Mouse (Mus musculus): ENCODE measurements around the gene Arvcf. TPM values are rescaled to one million over a fixed set of nuclear protein-coding genes. Genes with fewer than 3 reads are reported as not detected.

Arvcf gene
- polyA plus RNA-seq (2012; rRNA removed) = 15.6 and 17.3 TPM in 2 replicates

DNA sequence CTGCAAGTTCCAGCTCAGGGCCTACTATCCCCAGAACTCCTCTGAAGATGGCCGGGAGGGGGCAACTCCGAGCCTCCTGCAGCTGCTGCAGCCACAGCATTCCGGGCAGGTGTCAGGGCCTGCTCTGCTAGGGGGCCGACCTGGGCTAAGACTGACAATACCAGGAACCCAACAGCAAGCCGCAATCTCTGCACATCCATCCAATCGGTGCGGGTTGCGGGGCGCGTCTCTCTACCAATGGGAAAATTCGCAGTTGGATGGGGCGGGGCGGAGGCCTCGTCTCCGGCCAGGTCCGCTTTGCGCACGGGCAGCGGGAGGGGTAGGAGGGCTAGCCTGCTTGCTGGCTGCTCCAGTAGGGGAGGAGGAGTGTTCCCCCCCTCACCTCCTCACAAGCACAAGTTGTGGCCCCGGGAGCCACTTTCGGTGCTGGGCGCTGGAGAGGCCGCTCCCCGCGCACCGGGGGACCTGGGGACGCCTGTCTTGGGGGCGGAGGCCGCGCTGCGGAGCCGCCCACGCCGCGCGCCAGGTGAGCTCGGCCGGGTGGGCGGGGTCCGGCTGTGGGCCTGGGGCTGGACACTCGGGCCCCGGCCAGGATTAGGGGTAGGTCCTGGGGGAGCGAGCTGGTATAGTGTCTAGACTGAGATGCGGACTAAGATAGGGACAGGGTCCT lies at the start of gene Arvcf, which contains the start of gene Tango2:
Gene Arvcf (plus strand): TSS at position 252 of the 670 bp plus-strand sequence.
Gene Tango2 (minus strand): TSS at position 173 of the 670 bp plus-strand sequence.
- peak; percentile 81 for DNase-seq (ENCODE audit: low spot score)

DNA sequence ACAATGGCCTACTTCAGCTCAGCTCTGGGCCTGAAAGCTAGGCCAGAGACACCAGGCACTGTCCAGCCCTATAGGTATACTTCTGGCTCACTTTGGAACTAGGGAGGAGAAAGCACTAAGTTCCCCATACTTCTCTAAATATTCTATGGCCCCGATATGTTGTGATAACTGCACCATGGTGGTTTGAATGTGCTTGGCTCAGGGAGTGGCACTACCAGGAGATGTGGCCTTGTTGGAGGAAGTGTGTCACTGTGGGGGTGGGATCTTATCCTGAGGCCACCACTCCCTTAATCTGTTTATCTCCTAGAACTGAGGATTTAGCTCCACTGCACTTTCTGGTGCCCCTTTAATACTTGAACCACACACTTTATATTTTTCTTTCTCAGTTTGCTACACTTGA lies 39.8 kb upstream of the Arvcf start:
- no peak for DNase-seq (ENCODE audit: low spot score)

DNA sequence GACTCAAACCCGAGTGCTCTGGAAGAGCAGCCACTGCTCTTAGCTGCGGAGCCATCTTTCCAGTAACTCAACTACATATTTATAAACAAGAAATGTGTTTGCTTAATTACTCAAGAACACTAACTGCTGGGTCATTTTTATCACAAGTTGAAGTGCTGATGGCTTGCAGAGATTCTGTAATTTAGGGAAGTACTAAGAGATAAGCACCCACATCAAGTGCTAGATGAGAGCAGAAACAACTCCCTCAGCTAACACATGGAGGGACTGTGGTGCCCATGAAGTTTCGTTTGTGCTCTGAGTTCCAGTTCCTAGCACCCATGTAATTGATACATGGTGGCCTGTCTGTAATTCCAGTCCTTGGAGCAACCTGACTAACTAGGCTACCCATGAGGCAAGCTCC lies 29.0 kb upstream of the Arvcf start:
- DNase-seq (ENCODE audit: low spot score) = no peak

DNA sequence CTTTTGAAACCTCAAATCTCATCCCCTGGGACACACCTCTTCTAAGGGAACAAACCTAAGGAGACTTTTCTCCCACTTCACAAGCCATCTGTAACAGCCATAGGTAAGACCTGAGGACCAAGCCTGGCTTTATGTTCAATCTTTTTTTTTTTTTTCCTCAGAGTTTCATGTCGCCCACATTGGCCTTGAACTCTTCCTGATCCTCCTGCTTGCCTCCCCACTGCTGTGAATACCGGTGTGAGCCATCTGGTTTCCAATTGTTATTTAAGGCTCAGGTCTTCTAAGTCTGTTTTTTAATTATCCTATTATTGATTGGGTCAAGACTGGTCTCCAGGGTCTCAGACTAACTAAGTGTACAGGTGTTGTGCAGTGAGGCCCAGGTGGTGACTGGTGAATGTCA lies 26.5 kb upstream of the Arvcf start:
- no peak for DNase-seq (ENCODE audit: low spot score)

DNA sequence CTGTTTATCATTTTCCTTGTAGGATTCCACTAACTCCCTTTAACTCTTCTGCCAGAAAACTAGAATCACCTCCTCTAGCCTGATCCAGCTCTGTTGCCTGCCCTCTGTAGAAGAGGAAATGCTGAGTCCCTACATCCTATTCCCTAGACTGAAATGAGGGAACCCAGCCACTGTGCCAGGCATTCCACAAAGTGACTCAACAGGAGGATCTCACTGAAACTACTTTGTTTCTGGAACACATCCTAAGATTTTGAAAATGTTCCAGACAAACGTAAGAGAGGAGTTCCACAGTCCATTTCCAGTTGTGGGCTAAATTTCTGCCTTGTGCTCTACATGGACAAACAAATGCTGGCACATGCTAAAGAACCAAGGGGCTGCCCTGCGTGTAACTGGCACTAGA lies 24.5 kb upstream of the Arvcf start:
- no peak for DNase-seq (ENCODE audit: low spot score)

DNA sequence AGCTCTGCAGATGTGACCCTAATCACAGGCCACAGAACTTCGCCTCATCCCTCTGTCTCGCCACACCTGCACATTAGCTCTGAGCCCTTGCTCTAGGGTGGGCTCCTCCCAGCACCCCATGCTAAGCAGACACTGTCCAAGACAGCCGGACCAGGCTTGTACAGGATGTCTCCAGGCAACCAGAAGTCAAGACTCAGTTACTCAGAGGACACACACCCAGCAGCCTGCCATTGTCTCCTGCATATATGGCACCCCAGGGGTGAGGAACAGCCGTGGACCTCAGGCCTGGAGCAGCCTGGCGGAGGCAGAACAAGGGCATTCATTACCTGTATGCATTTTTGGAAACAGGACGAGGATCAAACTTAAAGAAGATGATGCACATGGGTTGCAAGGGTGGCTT lies 24.0 kb upstream of the Arvcf start:
- DNase-seq (ENCODE audit: low spot score) = no peak

DNA sequence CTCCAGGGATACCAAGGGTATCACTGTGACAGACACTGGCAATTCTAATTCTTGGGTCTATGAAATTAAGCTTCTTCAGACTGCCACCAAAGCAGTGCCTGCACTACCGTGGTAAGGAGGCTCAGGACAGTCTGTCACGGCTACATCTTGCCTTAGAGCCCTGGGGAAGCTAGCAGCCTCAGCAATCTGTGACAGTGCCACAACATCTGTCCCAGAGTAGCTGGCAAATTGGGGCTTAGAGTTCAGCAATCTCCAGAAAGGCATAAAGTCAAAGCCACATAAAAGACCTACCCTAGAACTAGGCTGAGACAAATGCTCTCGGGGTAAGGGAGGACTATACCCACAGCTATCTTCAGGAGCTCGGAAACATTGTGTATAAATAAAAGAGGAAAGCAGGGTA lies 22.2 kb upstream of the Arvcf start:
- DNase-seq (ENCODE audit: low spot score) = no peak

DNA sequence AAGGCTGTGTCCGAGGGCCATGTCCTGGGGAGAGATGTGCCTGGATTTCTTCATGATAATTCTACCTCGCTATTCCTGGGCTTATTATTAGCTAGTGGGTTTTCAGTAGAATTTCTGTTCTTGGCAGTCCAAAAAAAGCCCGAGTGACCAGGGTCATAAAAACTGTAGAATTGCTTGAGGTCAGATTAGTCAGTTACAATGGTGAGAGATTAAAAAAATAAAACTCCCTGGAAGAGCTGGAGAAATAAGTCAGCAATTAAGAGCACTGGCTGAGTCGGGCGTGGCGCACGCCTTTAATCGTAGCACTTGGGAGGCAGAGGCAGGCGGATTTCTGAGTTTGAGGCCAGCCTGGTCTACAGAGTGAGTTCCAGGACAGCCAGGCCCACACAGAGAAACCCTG lies 20.0 kb upstream of the Arvcf start:
- no peak for DNase-seq (ENCODE audit: low spot score)

DNA sequence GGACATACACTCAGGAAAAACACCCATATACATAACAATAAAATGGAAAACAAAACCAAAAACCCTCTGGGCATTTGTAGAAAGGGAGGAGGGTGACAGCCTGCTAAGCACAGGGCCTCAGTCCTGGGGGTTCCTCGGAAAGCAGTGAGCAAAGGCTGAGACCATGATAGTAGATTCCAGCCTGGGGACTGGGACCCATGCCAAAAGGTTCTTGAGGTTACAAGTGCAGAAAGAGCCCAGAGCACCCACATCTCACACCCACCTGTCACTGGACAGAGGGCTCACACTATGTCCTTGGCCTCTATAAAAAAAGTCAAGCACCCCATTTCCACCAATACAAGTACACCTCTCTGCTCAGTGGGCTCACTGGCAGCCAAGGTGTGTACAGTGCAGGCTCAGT lies 19.5 kb upstream of the Arvcf start:
- no peak for DNase-seq (ENCODE audit: low spot score)

DNA sequence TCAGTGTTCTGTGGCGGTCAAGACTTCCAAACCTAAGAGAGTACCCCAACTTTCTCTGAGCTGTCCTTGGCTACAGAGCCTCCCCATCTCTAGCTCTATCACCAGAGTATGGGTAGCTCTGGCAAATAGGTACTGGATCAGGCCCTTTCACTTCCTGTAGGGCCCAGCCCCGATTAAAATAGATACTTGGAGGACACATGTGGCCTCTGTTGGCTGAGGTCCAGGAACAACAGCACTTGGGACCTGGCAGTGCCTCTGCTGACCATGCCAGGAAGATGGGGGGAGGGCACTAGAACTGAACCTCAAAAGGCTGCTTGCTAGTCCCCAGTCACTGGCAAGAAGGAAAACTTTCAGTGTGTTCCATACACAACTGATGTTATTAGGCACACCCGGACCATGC lies 14.0 kb upstream of the Arvcf start:
- no peak for DNase-seq (ENCODE audit: low spot score)

DNA sequence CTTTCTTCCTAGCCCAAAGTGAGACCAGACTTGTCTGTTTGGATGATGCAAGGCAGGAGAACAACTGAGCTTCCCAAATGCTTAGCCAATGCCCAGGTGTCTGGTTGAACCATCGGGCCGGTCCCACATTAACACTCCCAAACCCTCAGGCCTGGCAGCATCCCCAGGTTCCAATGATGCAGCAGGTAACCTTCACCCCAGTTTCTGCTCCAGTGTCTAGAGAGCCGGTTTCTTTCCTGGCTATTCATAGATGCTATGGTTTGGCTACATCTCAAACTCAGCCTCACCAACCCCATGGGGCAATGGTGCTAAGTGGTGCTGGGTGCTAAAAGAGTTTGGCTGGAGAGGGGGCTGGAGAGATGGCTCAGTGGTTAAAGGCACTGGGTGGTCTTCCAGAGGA lies 12.0 kb upstream of the Arvcf start:
- no peak for DNase-seq (ENCODE audit: low spot score)

DNA sequence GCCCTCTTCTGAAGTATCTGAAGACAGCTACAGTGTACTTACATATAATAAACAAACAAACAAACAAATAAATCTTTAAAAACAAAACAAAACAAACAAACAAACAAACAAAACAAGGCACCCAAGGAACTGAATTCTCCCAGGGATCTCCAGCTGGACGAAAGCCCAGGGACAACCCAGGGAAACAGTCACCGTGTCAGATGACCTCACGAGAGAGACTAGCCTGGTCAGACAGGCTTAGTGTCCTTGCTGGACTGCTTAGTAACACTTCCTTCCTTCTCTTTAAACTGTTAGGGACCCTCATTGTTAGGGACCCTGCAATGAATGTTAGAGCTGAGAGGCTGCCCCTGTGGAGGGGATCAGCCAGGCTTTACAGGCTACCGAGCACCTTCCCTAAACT lies 10.7 kb upstream of the Arvcf start:
- no peak for DNase-seq (ENCODE audit: low spot score)

DNA sequence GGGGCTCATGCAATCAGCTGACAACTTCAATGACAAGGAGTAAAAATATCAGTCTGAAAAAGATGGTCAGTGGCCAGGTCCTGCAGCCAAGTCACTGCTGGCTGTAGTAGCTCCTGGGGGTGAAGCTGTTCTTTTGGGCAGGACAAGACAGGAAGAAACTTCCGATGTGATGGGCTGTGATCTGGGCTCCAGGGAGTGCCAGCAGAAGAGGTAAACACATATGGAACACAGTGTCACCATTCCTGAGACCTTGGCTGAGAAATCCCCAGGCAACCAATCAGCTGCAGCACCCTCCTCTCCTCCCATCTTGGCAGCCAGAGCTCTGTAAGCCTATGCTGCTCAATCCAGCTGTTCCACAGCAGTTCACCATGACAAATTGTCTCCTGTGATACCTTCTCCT lies 8.1 kb upstream of the Arvcf start:
- DNase-seq (ENCODE audit: low spot score) = no peak

DNA sequence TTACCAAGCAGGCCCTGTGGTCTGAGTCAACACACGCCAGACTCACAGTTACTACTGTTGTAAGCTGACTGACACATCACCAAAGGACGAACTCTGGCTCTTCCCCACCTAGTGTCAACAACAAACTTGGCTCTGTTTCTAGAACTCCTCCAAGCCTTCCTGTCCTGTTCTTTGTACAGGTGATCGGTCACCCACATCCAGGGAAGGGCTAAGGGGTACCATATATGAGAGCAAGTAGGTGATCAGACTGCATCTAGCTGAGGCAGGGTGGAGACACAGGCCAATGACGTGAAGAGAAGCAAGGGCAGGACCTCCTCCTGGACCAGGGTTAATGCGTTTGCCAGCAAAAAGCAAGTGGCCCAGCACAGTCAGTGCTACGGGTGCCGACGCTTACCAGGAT lies 6.4 kb upstream of the Arvcf start:
- no peak for DNase-seq (ENCODE audit: low spot score)

DNA sequence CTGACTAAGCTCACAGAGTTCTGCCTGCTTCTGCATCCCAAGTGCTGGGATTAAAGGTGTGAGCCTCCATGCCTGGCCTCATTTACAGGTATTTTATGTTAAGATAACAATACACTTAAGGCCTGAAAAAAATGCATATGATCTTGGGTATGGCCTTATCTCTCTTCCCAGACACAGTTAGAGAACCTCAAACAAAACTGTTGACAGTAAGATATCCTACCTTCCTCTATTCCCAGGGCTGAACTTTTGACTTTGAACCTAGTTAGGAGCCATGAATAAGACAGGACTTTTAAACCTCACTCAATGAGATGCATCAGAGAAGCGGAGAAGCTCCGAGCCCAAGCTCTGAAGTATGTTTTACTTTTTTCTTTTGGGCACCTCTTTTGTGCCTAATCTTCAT lies 5.9 kb upstream of the Arvcf start:
- DNase-seq (ENCODE audit: low spot score) = no peak

DNA sequence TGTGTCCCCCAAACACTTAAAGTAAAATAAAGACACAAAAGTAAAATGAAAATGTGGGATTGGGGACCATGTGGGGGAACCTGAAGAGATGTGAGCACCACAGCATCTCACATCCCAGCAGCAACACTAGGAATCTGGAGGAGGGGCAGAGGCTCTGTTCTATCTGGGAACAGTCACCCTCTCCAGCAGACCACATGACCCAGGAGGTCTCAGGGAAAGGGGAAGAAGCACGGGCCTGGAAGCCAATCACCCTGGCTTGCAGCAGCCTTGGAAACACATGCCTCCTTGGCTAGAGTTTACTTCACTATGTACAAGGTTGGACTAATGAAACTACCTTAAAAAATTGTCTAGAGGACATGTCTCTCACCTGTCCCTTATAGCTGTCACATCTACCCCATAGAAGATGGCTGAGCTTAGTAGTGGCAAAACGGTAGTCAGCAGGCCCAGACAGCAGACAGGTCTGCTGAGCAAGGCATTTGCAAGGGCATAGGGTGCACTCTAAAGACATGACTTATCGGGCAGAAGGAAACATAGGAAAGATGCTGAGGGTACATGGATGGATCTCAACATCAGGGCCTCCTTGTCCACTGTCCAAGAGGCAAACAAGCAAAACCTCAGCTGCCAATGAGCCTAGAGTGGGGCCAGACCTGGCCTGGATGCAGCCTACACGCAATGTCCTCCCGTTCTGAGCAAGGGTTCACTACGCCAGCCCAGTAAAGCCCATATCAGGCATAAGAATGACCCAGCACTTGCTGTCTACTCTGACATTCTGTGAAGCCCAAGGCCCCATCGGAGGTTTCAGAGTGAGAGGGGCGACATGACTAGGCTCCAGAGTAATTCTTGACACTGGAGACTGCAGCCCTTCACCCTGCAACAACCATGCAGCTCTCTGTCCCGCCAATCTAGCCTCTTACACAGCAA lies 5.1 kb upstream of the Arvcf start:
- DNase-seq (ENCODE audit: low spot score) = no peak

DNA sequence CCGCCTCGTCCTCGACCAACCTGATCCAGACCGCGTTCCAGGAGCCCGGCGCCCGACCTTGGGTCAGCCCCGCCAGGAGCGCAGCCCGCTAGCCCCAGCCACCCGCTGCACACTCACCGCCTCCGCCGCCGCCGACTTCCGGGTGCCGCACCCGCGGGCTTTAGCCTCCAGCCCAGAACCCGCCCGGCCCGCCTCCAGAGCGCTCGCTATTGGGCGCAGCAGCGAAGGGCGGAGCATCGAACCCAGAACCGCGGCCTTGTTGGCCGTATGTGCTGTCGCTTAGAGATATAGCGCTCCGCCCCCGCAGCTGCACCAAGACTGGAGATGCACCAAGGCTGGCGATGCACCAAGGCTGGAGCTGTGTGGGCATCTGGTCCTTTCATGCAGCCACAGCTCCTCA lies 4.2 kb upstream of the Arvcf start:
- peak; percentile 96 for DNase-seq (ENCODE audit: low spot score)

DNA sequence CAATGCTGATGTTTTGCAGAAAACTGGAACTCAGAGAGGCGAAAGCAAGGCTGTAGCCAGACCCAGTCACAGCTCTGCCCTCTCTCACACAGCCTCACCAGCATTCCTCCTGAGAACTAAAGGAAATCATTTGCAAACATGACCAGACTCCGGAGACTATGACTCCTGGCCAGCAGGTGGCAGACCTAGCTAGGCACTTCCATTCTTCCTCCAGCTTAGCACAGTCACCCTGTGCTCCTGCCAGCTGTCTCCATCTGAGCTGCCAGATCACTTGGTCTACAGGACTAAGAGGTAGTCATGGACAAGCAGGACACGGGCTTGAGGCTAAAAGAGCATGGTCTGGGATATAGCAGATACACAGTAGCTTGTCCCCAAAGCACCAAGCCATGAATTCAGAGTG lies 2.7 kb upstream of the Arvcf start:
- DNase-seq (ENCODE audit: low spot score) = peak; percentile 55

DNA sequence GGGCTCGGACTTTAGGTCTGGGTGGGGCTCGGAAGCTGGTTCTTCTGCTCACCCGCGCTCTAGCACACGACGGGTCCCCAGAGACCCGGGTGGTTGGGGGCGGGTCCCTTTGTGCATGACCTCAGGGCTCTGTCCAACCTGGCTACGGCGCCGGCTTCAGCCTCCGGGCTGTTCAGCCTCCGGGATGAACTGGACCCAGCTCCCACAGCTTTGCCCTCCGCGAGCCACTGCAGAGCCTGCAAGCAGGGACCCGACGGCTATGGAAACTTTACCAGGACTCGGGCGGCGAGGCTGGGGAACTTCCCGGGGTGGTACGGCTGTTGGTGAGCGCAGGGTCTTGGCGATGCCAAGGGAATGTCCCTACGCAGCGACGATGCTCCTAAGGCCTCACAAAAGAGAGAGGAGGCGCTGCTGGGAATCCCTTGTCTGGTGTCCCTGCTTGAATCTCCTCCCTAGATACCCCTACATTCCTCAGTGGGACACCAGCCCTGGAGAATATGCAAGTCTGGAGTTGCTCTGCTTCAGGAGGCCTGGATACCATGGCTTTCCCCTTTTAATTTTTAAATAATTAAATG lies 706 bp downstream of the Arvcf start:
- DNase-seq (ENCODE audit: low spot score) = peak; percentile 44

DNA sequence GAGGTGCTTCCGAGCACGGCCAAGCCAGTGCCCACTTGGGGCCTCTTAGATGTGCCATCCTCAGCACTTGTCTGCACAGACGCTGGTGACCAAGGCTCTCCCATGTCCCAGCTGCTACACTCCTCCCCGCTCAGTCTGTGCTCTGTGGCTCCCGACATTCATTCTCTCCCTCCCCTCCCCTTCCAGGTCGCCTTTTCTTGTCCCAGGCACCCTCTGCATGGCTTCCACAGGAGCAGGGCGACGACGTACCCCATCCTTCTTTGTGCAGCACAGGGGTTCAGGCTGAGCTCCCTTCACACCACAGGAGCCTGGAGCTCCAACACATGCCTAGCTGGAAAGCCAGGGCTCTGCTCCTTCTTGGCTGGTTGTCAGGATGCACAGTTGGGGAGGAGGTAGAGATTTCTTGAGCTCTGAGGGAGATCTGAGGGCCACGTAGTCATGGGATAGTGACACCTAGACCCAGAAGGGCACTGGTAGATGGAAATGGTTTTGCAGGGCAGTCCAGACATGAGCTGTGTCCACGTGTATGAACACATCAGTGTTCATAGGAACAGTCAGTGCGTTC lies 1.9 kb downstream of the Arvcf start:
- DNase-seq (ENCODE audit: low spot score) = no peak

DNA sequence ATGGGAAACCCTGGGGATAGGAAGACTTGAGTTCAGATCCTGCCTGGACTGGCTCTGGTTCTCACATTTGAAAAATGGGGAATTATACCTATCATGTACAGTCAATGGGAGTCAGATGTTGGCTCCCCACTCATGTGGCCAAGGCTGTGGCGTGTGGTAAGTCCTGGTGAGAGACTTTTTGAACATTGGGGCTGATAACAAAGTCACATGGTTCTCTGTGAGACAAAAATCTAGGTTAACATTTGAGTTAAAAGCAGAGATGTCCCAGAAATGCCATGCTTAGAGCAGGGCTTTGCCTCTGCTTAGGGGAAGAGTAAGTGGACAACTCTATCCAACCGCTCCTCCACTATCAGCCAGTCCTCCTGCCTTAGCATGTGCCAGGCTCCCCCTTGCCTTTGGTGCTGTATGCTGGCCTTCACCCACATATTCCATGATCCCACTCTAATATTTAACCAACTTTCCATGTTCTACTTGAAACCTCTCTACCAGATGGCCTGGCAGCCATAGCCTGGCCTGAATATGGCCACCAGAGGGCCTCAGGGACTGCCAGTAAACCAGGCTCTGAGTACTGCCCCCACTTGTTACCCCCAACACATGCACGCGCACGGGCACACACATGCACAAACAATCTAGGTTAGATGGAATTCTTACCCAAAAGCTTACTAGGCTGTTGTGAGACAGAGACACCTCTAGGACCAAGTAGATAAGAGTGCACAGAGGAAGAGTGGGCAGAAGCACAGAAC lies 3.5 kb downstream of the Arvcf start:
- DNase-seq (ENCODE audit: low spot score) = no peak

DNA sequence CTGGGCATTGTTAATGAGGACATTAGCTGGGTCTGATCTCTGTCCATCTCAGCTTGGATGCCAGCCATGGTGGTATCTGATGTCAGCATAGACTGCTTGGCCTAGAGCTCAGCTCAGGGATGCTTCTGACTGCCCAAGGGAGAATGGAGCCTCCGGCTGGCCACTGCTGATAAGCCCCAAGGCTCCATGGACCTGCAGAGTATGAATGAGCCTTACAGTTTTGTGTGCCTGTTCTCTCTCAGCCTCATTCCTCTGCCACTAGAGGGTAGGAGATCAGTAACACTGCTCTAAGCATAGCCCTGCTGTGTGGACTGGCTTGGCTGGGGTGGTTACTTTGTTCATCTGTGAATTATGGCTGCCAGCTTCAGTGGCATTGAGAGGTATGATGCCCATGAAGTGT lies 5.1 kb downstream of the Arvcf start:
- DNase-seq (ENCODE audit: low spot score) = no peak
